Mouse (Mus musculus): ENCODE results near the gene Dpm3.

The Dpm3 gene

DNA sequence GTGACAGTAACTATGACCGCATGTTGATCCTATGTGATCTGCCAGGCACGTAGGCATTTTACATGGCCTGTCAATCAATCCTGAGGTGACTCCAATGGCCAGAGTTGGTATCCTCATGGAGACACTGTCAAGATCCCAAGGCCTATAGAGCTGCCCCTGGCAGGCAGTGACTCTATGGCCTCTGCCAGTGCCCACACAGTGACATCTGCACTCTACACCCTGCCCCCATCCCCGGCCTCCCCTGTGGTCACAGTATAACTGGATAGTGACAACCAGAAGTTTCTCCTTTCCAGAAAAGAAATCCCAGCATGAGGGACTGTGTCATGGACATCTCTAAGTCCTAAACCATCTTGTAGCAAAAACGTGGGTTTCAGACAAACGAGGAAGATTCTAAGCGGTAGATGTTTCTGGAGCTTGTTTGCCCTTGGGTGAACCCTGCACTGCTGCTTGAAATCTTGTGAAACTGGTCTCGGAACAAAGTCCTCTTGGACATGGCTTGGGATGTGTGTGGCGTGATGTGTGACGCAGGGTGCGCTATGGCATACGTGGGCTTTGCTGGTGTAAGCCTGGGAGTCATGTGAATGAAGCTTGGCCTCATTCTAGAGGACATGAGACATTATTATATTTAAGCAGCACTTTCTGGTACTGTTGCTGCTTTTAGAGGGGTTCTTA is 34.2 kb downstream of the Dpm3 start:
- no peak for DNase-seq (ENCODE audit: extremely low read depth, low read depth)

DNA sequence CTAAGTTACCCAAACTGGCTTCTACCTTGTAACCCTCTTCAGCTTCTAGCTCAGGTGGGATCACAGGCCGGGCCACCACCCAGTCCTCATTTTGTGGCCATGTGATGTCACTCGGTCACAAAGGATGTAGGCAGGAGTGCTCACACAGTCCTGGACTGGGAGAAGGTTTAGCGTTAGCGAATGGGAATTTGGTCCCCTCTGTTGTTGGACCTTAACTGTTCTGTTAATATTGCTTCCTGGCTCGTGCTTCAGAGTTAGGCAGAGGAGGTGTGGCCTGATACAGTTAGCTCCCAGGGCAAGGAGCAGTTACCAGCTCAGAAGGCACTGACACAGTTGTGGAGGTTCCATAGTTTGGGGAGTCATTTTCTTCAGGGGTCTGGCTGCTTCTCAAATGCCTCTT is 35.0 kb downstream of the Dpm3 start:
- DNase-seq (ENCODE audit: extremely low read depth, low read depth) = no peak

DNA sequence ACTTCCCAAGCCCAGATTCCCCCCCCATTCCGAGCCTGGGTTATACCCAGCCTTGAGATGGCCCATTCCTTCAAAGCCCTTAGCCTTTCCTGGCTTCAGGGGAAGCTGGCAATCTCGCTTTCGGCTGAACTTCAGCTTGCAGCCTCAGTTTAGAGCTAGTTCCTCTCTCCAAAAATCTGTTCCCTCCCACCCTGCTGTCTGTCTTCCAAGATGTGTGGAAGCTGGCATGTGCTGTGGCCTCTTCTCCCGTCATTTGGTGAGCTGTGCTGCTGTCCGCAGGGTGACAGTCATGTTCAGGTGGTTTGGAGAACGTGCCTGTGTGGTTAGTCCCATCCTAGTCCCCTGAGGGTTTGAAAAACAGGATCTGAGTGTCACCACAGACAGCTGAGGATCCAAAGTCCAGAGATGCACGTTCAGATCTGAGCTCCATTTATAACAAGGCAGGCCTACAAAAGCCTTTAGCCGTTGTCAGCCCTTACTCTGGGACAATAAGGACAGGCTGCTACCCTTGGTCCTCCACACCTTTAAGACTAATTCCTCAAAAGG is 36.6 kb downstream of the Dpm3 start:
- no peak for DNase-seq (ENCODE audit: extremely low read depth, low read depth)

DNA sequence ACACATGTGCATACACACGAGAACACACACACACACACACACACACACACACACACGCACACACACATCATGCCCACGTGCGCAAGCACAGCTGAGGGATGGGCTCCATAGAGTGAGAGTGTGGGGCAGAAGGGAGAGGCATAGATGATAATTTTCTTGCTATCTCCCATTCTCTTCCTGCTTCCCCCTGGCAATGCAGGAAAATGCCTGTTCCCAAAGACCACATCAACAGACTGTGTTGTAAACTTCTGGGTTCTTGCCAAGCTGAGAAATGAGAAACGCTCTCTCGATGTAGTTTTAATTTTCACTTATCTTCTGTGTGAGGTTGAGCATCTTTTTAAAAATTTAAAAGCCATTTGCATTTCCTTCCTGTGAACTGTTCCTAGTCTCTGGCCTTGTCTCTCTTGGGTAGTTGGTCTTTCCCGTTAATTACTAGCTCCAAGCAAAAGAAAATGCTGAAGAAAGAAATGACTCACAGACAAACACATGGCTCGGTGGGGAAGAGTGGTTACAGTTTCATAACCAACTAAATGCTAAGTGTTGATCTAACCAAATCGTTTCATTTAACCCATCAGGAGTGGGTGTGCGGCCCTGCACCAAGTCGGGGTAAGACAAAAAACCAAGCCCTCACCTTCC is 37.7 kb downstream of the Dpm3 start:
- DNase-seq (ENCODE audit: extremely low read depth, low read depth) = no peak

DNA sequence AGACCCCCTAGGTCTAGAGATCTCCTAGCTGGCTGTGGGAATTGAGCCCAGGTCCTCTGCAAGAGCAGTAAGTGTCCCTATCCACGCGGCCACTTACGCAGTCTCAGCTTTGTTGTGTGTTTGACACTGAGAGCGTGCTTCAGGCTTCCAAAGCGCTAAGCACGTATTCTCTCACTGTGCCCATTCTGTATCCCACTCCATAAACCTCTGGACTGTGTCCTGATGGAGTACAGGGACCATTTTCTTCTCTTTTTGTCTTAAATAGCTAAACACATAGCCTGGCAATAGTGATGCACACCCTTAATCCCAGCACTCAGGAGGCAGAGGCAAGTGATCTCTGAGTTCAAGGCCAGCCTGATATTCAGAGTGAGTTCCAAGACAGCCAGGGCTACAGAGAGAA is 39.8 kb downstream of the Dpm3 start:
- DNase-seq (ENCODE audit: extremely low read depth, low read depth) = no peak

DNA sequence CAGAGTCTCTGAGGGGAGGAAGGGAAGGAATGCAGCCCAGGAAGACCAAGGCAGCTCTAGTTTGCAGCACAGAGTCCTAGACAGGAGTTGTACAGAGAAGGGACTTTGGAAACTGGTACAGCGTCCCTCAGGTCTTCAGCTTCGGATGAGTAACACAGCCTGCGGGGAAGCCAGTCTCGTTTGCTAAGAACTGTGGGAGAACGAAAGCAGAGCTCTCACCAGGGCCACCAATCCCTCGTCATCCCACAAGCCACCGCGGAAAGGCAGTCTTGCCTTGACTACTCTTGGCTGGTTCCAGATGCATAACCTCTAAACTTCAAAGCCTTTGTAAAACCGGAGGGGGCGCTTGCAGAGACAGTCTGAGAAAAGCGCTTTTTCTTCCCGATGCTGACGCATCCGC is 40.3 kb downstream of the Dpm3 start:
- DNase-seq (ENCODE audit: extremely low read depth, low read depth) = no peak

DNA sequence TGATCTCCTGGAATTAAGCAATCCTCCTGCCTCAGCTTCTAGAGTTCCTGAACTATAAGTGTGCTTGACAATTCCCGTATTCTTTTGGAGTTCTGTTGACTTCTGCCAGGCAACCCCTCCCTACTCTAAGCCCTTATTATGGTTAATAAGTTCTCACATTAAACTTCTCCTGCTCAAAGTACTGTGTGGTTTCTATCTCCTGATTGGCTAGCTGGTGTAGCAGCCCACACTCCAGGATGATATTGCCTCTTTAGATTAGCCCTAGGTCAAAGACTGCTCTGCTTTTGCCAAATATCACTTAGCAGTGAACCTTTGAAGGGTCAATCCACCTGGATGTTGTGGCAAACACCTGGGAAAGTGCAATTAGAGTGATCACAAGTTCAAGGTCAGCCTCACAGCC is 40.9 kb downstream of the Dpm3 start:
- DNase-seq (ENCODE audit: extremely low read depth, low read depth) = no peak

DNA sequence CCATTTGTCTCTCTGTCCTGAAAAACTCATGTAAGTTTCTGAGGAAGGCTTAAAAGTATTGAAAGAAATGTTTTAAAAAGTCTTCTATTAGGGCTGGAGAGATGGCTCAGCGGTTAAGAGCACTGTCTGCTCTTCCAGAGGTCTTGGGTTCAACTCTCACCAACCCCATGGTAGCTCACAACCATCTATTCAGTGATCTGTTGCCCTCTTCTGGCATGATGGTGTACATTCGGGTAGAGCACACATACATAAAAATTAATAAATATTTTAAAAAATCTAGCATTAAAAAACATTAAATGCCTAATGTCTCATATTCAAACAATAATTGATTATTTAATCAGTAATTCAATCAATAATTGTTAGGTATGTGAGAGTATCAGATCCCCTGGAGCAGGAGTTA is 41.4 kb downstream of the Dpm3 start:
- DNase-seq (ENCODE audit: extremely low read depth, low read depth) = no peak

DNA sequence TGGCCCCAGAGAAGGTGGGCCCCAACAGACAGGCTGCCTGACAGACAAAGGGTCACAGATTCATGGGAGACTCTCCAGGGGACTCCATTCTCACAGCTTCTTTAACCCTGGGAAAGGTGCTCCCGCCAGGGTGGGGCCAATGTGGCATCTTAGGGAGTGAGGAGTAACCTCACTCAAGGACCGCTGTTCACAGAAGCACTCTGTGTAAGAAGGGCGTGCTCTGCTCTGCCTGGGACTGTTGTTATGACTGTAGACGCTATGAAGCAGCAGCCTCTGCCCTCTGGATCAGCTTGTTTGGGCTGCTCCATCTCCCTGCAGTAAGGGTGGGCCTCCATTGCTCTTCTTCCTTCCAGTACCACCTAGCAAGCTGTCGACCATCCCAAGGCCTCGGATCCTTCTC is 45.3 kb downstream of the Dpm3 start:
- no peak for DNase-seq (ENCODE audit: extremely low read depth, low read depth)

DNA sequence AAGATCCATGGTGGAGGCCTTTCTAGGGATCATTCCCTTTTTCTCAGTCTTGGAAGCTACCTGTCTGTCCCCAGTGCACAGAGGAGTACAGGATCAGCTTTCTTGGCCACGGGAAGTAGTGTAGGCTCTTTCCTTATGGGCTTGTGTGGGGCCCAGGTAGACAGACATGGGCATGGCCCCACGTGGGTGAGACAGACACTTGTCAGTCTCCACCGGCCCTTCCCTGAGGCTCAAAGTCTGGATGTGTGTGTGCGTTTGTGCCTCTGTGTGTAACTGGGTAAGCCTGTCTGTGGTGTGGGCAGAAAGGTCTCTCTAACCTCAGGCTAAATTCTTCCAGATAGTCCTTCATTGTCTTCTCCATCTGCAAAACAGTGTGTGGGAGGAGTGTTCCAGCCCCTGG is 45.9 kb downstream of the Dpm3 start:
- DNase-seq (ENCODE audit: extremely low read depth, low read depth) = no peak

DNA sequence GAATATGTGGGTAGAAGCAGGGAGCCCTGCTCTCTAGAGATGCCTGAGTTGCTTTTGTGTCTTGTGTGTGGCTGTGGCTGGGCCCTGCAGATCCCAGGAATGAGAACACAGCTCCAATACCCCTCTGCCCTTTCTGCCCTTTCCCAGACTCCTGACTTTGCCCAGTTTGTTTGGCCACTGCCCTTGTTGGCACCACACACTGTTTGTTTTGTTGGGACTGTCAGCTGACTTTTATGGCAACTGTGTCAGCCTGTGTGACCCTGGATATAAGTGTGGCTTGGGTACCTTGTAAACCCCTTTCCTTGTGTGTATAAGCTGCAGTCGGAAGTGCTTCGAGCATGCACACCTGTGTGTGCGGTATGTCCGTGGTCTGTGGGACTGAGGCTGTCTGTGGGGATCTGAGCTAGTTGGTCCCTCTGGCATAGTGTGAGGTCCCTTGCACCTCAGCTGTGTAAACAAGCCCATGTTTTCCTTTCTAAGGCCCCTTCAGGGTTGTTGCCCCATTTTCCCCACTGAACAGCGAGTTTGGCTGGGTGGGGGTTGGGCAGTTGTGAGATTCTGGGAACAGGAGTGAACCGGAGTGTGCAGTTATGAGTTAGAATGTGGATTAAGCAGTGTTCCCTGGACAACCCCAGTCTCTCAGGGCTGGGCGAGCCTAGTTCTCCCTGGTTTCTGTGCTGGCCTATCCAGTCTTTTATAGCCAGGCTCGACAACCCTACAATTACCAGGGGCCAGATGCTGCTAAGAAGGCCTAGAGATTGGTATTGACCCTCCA is 46.6 kb downstream of the Dpm3 start:
- DNase-seq (ENCODE audit: extremely low read depth, low read depth) = no peak

DNA sequence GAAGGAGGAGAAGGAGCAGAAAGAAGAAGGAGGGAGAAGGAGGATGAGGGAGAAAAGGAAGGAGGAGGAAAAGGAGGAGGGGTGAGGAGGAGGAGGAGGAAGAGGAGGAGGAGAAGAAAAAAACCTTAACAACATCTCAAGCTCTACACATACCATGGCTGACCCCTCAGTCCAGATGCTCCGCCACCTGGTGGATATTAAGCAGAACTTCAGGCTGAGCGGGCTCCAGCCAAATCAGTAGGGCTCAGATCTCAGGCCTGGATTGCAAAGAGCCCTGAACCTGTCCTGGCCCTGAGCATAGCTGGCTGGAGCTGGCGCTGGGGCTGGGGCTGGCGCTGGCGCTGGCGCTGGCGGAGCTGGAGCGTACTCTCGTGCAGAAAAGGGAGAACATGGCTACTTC is 48.9 kb downstream of the Dpm3 start:
- DNase-seq (ENCODE audit: extremely low read depth, low read depth) = peak; percentile 65

DNA sequence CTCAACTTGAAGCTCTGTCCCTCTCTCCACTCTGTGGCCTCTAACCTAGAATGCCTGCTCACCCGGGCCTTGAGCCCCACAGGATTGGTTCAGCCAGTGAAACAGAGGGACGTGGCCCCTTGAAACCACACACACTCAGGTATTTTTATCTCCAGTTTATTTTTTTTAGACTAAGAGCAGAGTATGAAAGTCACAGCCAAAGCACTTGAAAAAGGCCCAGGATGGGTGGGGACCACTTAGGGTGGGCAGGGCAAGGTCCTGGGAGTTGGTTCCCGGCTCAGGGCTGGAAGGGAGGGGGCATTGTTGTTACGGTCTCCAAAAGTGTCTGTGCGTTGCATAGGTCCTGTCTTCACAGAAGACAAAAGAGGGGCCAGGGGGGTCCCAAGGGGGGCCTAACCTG is 55.2 kb downstream of the Dpm3 start:
- no peak for DNase-seq (ENCODE audit: extremely low read depth, low read depth)

DNA sequence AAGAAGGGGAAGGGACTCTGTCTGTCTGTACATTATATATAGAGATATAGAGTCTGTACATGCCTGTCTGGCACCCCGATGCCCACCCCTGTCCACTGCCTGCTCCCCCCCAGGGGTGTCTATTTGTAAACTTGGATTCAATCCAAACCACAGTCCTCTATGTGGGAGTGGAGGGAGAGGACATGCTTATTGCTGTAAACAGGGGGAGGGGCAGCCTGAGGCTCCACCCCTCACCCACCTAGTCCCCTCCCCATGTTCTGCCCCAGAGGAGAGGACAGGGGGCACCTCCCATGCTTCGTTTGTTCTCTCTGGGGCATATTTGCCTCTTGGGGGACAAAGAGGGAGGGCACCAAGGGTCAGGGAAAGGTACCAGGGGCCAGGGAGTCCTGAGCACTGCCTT is 55.6 kb downstream of the Dpm3 start:
- no peak for DNase-seq (ENCODE audit: extremely low read depth, low read depth)

DNA sequence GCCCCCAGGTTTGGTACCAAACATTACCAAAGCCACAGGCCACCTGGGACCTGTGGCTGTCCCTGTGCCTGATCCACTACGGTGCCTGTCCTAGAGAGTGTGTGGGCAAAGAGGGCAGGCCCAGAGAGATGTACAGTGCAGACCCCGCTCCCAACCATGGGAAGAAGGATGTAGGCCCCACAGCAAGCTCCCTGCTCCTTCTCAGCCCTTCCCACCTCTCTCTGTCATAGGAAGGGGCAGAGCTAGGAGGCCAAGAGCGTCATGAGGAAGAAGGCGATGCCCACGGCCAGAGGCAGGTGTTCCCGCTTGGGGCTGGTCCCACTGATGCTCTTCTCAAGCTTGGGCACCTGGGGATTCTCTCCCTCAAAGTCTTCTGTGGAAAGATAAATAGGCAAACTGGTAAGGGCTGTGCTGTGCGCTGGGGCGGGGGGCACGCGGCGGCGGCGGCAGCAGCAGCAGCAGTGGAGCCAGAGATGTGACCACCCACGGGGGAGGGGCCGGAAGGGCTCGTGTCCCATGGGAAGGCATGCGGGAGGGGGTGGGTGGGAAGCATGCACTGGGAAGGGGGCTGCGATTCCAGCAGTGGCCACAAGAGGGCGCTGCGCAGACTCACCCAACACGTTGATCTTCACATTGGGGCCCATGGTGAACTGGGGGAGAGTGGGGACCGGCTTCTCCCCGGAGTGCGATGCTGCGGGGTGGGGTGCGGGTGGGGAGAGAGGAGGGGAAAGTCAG is 56.2 kb downstream of the Dpm3 start:
- no peak for DNase-seq (ENCODE audit: extremely low read depth, low read depth)

DNA sequence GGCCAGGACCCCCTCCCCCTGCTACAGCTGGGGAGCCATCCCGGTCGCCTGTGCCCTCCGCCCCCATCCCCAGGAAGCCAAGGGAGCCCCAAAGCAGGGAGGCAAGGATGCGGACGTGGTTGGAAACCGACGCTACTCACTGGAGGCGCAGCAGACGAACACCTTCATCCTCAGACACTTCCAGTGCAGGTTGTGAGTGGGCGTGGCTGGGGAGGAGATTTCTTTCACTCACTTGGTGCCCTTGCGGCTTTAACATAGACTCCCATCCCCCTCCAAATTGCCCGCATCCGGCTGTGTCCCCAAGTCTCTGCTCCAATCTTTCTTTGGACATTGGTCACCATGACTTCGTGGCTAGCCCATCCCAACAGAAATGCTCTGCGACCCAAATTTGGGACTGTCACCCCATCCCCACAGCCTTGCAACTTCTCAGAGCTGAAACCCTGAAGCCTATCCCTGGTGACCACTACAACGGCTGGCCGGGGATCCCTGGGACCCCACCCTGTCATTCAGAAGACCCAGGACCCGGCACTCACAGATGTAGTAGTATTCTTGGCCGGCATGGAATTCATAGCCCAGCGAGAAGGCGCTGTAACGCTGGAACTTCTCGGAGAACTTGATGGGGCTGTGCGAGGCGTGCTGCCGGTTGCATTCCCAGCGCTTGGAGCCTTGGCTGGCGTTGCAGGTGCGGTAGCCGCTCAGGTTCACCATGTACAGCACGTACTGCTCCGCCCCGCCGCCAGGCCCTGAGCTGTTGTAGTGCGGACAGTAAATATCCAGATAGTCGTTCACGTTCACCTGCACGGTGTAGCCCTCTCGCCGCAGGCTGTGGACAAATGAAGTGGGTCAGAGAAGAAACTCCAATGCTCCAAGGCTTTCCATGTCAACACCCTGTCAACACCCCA is 57.0 kb downstream of the Dpm3 start:
- no peak for DNase-seq (ENCODE audit: extremely low read depth, low read depth)
